Mouse (Mus musculus) G1E (cell line): ENCODE results near the gene Akap7.

Experiments
- CTCF ChIP-seq: IDR thresholded peaks from 2 replicates; pipeline ENCODE4 v1.5.1; 2012; ENCODE audit warnings: low read depth, low read length, inconsistent platforms, mixed read lengths
- POLR2AphosphoS5 ChIP-seq: IDR thresholded peaks from 2 replicates; pipeline ENCODE4 v1.6.1; 2012; ENCODE audit warnings: low read depth, low read length, inconsistent platforms; ENCODE audit not compliant: insufficient replicate concordance

DNA sequence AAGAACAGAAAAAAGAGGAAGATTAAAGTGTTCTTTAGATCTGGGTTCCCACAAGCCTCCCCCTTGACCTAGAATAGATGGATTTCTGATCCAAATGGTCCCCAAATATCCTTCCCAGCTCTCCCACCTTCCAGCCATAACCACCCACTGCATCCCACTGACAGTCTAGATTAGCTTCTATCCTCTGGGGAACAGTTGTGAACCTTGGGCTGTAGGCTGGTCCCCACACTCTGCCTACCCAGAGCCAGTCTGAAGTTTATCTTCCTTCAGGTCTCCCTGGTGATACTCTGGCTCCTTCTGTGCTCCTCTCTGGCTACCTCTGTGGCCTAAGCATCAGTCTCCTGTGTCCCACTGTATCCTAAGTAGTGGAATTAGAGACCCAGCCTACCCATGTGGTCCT, 150.3 kb downstream of the Akap7 start:
- TF ChIP-seq POLR2AphosphoS5, result no peak
- TF ChIP-seq CTCF, result no peak
